Mouse (Mus musculus) C2C12 (cell line): ENCODE results near the gene Tcf12. TPM values are rescaled to one million over a fixed set of nuclear protein-coding genes. Genes with fewer than 3 reads are reported as not detected.

Experiments
- H3K27me3 ChIP-seq: one replicate; pipeline ENCODE4 v1.6.1; 2011; ENCODE audit not compliant: control insufficient read depth, insufficient read depth, insufficient read length
- H3K36me3 ChIP-seq: one replicate; pipeline ENCODE4 v1.6.1; 2011; ENCODE audit not compliant: control insufficient read depth, insufficient read depth
- H3K4me3 ChIP-seq: one replicate; pipeline ENCODE4 v1.5.1; 2011; ENCODE audit warnings: mild to moderate bottlenecking, control low read depth; ENCODE audit not compliant: poor library complexity, insufficient read depth, severe bottlenecking
- H3K79me2 ChIP-seq: one replicate; pipeline ENCODE4 v1.6.1; 2011; ENCODE audit not compliant: control insufficient read depth, insufficient read depth
- H3K79me3 ChIP-seq: one replicate; pipeline ENCODE4 v1.6.1; 2011; ENCODE audit warnings: low read depth, control low read depth
- H3ac ChIP-seq: one replicate; pipeline ENCODE3; 2011; ENCODE audit warnings: low read depth; ENCODE audit not compliant: control insufficient read depth, insufficient read length
- CEBPB ChIP-seq: IDR thresholded peaks from one replicate; pipeline ENCODE4 v1.6.1; 2011; ENCODE audit warnings: low read depth, mild to moderate bottlenecking, control low read depth, moderate library complexity
- CTCF ChIP-seq: IDR thresholded peaks from one replicate; pipeline ENCODE4 v1.5.1; 2011; ENCODE audit not compliant: control insufficient read depth, insufficient read depth, insufficient read length
- FOSL1 ChIP-seq: IDR thresholded peaks from one replicate; pipeline ENCODE4 v1.8.0; 2011; ENCODE audit warnings: mild to moderate bottlenecking, low read length; ENCODE audit not compliant: poor library complexity, insufficient read depth, severe bottlenecking
- MAX ChIP-seq: IDR thresholded peaks from one replicate; pipeline ENCODE4 v1.6.1; 2011; ENCODE audit warnings: mild to moderate bottlenecking, control low read depth
- MYOD1 ChIP-seq: IDR thresholded peaks from one replicate; pipeline ENCODE4 v1.6.1; 2011; ENCODE audit warnings: low read depth; ENCODE audit not compliant: control insufficient read depth, insufficient read length
- MYOG ChIP-seq: IDR thresholded peaks from one replicate; pipeline ENCODE4 v1.6.1; 2011; ENCODE audit not compliant: control insufficient read depth, insufficient read length; ENCODE audit errors: extremely low read depth
- USF1 ChIP-seq: IDR thresholded peaks from one replicate; pipeline ENCODE4 v1.6.1; 2011; ENCODE audit warnings: low read depth, mild to moderate bottlenecking, control low read depth, moderate library complexity
- polyA plus RNA-seq: library from polyadenylated mRNA; unstranded; fragments of >200 nt; fragmentation: generic; extraction: Trizol; gene quantifications from one replicate; pipeline ENCODE4 v1.2.1, GENCODE M21; 2012; ENCODE audit warnings: missing spikeins

The Tcf12 gene
- polyA plus RNA-seq, 1 experiment, result 26.2 TPM

DNA sequence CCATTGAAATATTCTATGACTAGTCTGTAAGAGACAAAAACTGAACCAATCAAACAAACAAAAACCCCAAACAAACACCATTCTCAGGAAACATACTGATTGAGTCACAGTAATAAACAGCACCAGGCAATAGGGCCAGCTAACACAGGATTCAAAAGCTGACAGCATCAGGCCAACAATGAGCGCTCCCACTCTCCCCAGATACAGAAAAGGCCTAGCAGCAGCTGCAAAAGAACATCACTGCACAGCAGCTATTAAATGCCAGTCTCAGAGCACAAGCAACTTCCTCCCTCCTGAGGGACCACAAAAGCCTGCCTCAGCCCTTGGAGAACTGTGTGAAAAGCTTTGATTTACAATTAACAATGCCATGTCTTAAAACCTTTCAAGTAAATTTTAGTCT, 214.3 kb downstream of the Tcf12 start:
- Histone ChIP-seq H3K27me3 (no peaks in the 10 kb centered on the region), H3ac (no peak overlapping the region), H3K4me3 (no peak overlapping the region), H3K36me3 (no peaks in the 10 kb centered on the region), H3K79me2 (no peaks in the 10 kb centered on the region), H3K79me3 (no peaks in the 10 kb centered on the region)
- TF ChIP-seq MYOG (no peak), CEBPB (no peak), MYOD1 (peak; percentile 13), USF1 (no peak)

DNA sequence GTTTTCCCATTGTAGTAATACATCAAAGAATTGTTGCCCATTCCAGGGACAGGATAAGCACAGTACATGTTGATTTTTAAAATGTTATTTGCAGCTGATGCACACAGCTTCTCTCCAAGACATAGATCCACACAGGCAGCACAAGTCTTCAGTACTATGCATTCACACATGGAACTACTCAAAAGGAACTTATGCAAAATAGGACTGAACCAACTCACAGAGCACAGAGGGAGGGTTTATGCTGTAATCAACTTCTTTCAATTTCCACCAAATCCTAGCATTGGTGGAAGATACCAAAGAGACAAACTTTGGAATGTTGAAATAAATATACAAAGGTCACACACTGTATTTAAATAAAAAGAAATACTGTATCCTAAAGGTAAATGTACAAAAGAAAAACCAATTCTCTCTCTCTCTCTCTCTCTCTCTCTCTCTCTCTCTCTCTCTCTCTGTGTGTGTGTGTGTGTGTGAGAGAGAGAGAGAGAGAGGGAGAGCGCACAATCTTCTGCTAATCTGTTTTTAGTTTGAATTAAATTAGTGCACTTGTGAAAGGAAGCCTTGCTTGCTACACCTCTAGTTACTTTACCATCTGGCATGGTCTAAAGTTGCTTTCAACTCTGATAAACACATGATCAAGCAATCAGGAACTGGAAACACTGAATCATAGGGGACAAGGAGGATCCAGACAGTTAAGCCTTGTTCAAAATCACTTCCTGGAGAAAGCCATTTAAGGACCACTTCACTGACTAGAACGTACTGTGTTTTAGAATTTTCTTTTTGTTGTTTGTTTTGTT, 215.5 kb downstream of the Tcf12 start:
- Histone ChIP-seq H3K79me3 (no peaks in the 10 kb centered on the region), H3K79me2 (no peaks in the 10 kb centered on the region), H3K36me3 (no peaks in the 10 kb centered on the region), H3K4me3 (no peak overlapping the region), H3ac (no peak overlapping the region), H3K27me3 (no peaks in the 10 kb centered on the region)
- TF ChIP-seq MYOG (no peak), CEBPB (no peak), MAX (no peak), FOSL1 (no peak), USF1 (no peak), CTCF (no peak), MYOD1 (no peak)

DNA sequence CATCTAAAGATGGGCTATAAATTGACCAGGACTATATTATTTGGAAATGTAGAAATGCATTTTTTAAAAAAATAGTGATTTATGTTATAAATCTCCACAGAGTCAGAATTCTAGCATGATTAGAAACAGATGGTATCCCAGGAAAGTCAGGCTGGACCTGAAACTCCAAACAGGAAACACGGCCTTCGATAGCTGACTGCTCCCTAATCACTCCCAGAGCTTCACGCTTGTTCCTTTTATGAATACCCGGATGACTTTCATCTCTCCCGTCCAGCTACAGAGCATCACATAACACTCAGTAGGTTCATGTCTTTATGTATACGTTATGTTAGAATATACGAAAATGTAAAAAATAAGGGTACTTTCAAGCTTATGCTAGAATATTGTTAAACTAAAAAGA, 216.4 kb downstream of the Tcf12 start:
- H3K27me3 ChIP-seq, result no peaks in the 10 kb centered on the region
- no peaks in the 10 kb centered on the region for H3K79me3 ChIP-seq
- no peak overlapping the region for H3ac ChIP-seq
- H3K79me2 ChIP-seq, result no peaks in the 10 kb centered on the region
- no peaks in the 10 kb centered on the region for H3K36me3 ChIP-seq
- no peak for TF ChIP-seq CEBPB
- no peak for TF ChIP-seq MYOD1
- TF ChIP-seq MAX, result no peak
- no peak for TF ChIP-seq MYOG
- no peak for TF ChIP-seq FOSL1
- TF ChIP-seq USF1, result no peak
- no peak for TF ChIP-seq CTCF
- H3K4me3 ChIP-seq, result no peak overlapping the region

DNA sequence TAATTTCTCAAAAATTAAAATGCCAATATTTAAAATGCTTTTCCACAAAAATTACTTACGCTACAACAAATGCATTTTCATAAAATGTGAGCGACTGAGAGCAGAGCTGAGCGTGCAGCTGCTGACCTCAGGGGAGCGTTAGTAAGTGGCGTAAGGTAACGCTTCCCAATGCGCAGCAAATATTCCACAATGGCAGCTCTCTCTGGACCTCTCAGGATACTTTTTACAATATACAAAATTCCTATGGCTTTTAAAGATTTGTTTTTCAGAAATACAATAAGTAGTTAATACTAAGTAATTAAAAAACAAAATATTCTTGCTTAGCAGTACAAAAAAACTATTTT, 216.8 kb downstream of the Tcf12 start:
- TF ChIP-seq MAX (no peak), MYOD1 (no peak), USF1 (no peak), FOSL1 (no peak), MYOG (no peak), CTCF (no peak), CEBPB (no peak)
- H3K27me3 ChIP-seq, result no peaks in the 10 kb centered on the region
- no peak overlapping the region for H3ac ChIP-seq
- H3K4me3 ChIP-seq, result no peak overlapping the region
- H3K79me2 ChIP-seq, result no peaks in the 10 kb centered on the region
- no peaks in the 10 kb centered on the region for H3K79me3 ChIP-seq
- no peaks in the 10 kb centered on the region for H3K36me3 ChIP-seq

DNA sequence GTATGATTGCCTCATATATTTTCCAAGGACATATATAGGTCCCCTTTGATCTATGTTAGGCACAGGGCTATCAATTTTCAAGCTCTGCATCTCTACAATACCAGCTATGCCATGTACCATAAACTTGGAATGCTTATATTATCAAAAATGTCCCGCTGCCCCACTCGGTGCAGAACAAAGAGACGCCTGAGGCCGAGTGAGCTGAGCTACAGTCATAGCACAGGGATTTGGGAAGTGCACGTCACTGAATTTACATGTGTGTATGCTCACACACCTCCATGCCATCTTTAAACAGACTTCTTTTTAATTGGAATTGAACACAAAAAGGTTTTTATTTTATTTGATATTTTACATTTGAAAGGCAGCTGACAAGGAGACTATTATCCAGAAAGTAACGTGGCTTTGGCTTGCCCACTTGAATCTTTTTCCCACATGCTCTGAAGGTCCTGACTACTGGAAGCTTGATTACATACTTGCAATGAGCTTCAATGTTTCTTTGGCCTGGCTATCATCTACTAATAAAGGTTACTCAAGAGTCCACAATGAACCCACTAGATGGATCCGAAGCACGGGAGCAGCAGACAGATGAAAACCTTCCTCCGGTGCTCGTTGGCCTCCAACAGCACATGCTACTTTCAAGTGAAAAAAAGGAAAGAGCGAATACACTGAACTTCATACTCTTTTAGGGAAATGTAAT, 217.3 kb downstream of the Tcf12 start:
- Histone ChIP-seq H3K36me3 (no peaks in the 10 kb centered on the region), H3K79me2 (no peaks in the 10 kb centered on the region), H3K79me3 (peaks cover 2% of the 10 kb centered on the region), H3K27me3 (no peaks in the 10 kb centered on the region), H3ac (no peak overlapping the region), H3K4me3 (no peak overlapping the region)
- TF ChIP-seq MYOG, result no peak
- TF ChIP-seq CEBPB, result no peak
- no peak for TF ChIP-seq MAX
- no peak for TF ChIP-seq FOSL1
- no peak for TF ChIP-seq CTCF
- TF ChIP-seq USF1, result no peak

DNA sequence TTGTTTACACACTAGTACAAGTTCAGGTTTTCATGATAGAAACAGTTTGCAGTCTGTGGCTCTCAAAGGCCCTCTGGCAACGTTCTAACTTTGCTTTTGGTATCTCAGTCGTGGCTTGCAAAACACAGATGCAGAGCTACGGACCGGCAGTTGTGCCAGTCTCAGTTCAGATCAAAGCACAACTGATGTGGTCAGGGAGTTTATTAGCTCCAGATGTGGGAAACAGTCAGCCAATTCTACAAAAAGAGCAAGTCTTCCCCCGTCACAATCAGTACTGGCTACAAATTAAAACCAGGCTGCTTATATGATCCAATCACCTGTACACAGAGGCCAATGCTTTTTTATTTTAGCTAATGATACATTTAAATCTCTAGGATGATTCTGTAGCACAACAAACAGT, 223.2 kb downstream of the Tcf12 start:
- Histone ChIP-seq H3K27me3 (no peaks in the 10 kb centered on the region), H3K36me3 (peaks cover 6% of the 10 kb centered on the region), H3K79me2 (no peaks in the 10 kb centered on the region), H3ac (no peak overlapping the region), H3K4me3 (no peak overlapping the region), H3K79me3 (peaks cover 2% of the 10 kb centered on the region)
- TF ChIP-seq CEBPB, result no peak
- TF ChIP-seq MYOD1, result no peak
- TF ChIP-seq USF1, result no peak
- TF ChIP-seq FOSL1, result no peak
- TF ChIP-seq CTCF, result no peak
- TF ChIP-seq MYOG, result no peak
- no peak for TF ChIP-seq MAX
